ENCODE assay signal across 10 mouse cellular contexts in genomic region chr14:16328959-16329480, GRCm38 (mm10). TPM values are rescaled to one million over a fixed set of nuclear protein-coding genes. Genes with fewer than 3 reads are reported as not detected.
DNase-seq lines count a peak whose midpoint lies in the region; ATAC-seq and TF ChIP-seq lines count a peak whose summit lies in the region.
"Had no signal": no experiment of that assay in that cellular context is flagged by ENCODE, and none has a peak within 500 bp of the region (broad histone marks: within the 10 kb centered on the region; RNA-seq: fewer than 3 reads in every experiment).

No protein-coding gene starts in this region.

- H3K4me1 ChIP-seq in heart, postnatal 0 days (ENCODE audit: control insufficient read depth, insufficient read depth): peaks cover 7% of the 10 kb centered on the region; the same call in 1 of the 2 replicates
- peaks cover 6% of the 10 kb centered on the region; the same call in 1 of the 2 replicates for H3K4me1 ChIP-seq in limb, embryonic 11.5 days (ENCODE audit: control insufficient read depth, insufficient read depth, low read length)

- H3K9me3 ChIP-seq in heart, postnatal 0 days (replicated peaks; ENCODE audit: control insufficient read depth, low read length): no peaks in the 10 kb centered on the region
- no peaks in the 10 kb centered on the region for H3K9me3 ChIP-seq in limb, embryonic 11.5 days (ENCODE audit: control insufficient read depth, low read length)
- H3K9me3 ChIP-seq: G1E; megakaryocyte, embryonic 14.5 days had no signal

- peak overlapping the region; percentile 5; the same call in 1 of the 2 replicates for H3K9ac ChIP-seq in heart, postnatal 0 days (replicated peaks; ENCODE audit: low read depth, low read length)
- H3K9ac ChIP-seq in limb, embryonic 11.5 days (ENCODE audit: low read length): peak overlapping the region; percentile 31; the same call in 1 of the 2 replicates

- no peaks in the 10 kb centered on the region for H3K36me3 ChIP-seq in heart, postnatal 0 days (replicated peaks; ENCODE audit: control insufficient read depth, insufficient read depth, low read length)
- no peaks in the 10 kb centered on the region for H3K36me3 ChIP-seq in limb, embryonic 11.5 days (ENCODE audit: control insufficient read depth, insufficient read depth, low read length)
- H3K36me3 ChIP-seq: G1E had no signal

- TF ChIP-seq EP300 in heart, postnatal 0 days (IDR thresholded peaks at IDR 0.05; ENCODE audit: low read depth): no peak

- ATAC-seq in heart, postnatal 0 days (ENCODE audit: insufficient read depth, low read depth): no peak; the same call in 1 of the 2 replicates
- ATAC-seq in limb, embryonic 11.5 days (ENCODE audit: insufficient number of reproducible peaks, low FRiP score, low TSS enrichment, low read depth): peak; percentile 42
- no peak for ATAC-seq in inflammation-experienced regulatory T-cells, adult 6 months

- intact Hi-C loops in heart, postnatal 10 days (cut with DNase I): no loop called here

- H3K27ac ChIP-seq in heart, postnatal 0 days (ENCODE audit: low read depth): peak overlapping the region; percentile 59
- peak overlapping the region; percentile 95 for H3K27ac ChIP-seq in limb, embryonic 11.5 days (replicated peaks; ENCODE audit: low read depth, low read length)

- 47% methylated on average over 5 of the region's 5 CpGs for WGBS in heart, postnatal 0 days
- 49% methylated on average over 5 of the region's 5 CpGs for WGBS in limb, embryonic 11.5 days

- H3K4me3 ChIP-seq in heart, postnatal 0 days (ENCODE audit: low read depth, low read length): no peak overlapping the region
- H3K4me3 ChIP-seq in limb, embryonic 11.5 days (ENCODE audit: low read depth, low read length): no peak overlapping the region
- H3K4me3 ChIP-seq: erythroblast, embryonic 14.5 days; megakaryocyte, embryonic 14.5 days had no signal

- TF ChIP-seq CTCF in heart, postnatal 0 days (IDR thresholded peaks at IDR 0.05; ENCODE audit: low read depth): no peak

- no peak overlapping the region for H3K4me2 ChIP-seq in heart, postnatal 0 days (ENCODE audit: low read depth, low read length)
- H3K4me2 ChIP-seq in limb, embryonic 11.5 days (ENCODE audit: low read depth, severe bottlenecking): no peak overlapping the region

- no peaks in the 10 kb centered on the region for H3K27me3 ChIP-seq in heart, postnatal 0 days (ENCODE audit: control insufficient read depth, insufficient read depth, low read length)
- H3K27me3 ChIP-seq in limb, embryonic 11.5 days (ENCODE audit: control insufficient read depth, insufficient read depth, low read length): no peaks in the 10 kb centered on the region
- H3K27me3 ChIP-seq: megakaryocyte, embryonic 14.5 days had no signal

- no peak for DNase-seq in heart, postnatal 0 days (ENCODE audit: low spot score)
- no peak for DNase-seq in heart, postnatal 10 days
- peak; percentile 13 for DNase-seq in 3T3-L1 (ENCODE audit: low read depth, low spot score)
- peak; percentile 70 for DNase-seq in ZHBTc4 (ENCODE audit: low read depth, low spot score)
- DNase-seq in limb, embryonic 11.5 days (ENCODE audit: low spot score): peak; percentile 46
- DNase-seq in layer of hippocampus, adult 18-20 months (ENCODE audit: low spot score in 2 of 2): no peak

RNA-seq across cellular contexts. Expression of gene Top2b, which starts 36.0 kb away (rescaled TPM):
- 36.2 and 36.7 TPM in 2 replicates for total RNA-seq in heart, postnatal 0 days (2014; rRNA removed; ENCODE audit: low replicate concordance)
- polyA plus RNA-seq in heart, postnatal 0 days (2015; fragmentation: Nextera tagmentation; extraction: Ambion mirVana): 18.6 and 19.8 TPM in 2 replicates
- 100 to 1,000 TPM in 1 of 2 experiments, 10 to 100 TPM in 1; 96.3 to 108 TPM for total RNA-seq in heart, postnatal 10 days (2021)
- 155 and 168 TPM in 2 replicates for polyA plus RNA-seq in limb, embryonic 11.5 days (2014; fragmentation: Nextera tagmentation; extraction: Ambion mirVana)
- 100 to 1,000 TPM in 1 of 3 experiments, 10 to 100 TPM in 2; 58.0 to 117 (median 58.3) TPM for polyA plus RNA-seq in inflammation-experienced regulatory T-cells, adult 6 months (2017; shearing (Covaris generic))
- 10 to 100 TPM; 70.8 to 82.3 TPM for total RNA-seq in layer of hippocampus, adult 18-20 months (2021)

Comparison
In these comparisons a context has a peak if more than half of its experiments do, and no peak if none do; other contexts are left out.
1. DNase-seq: peak in 3T3-L1 (single experiment), ZHBTc4 (single experiment) and limb, embryonic 11.5 days (single experiment); none in heart, postnatal 0 days (single experiment), heart, postnatal 10 days (0 of 2) and layer of hippocampus, adult 18-20 months (0 of 2).